Mouse (Mus musculus) heart, postnatal 4 days (tissue): ENCODE results near the gene Gm11099. TPM values are rescaled to one million over a fixed set of nuclear protein-coding genes. Genes with fewer than 3 reads are reported as not detected.

ENCODE experiments used
- DNase-seq: peaks from one replicate; pipeline ENCODE4 v3.0.0; 2021
- total RNA-seq, 2 experiments: library from RNA; stranded (reverse); gene quantifications; 2 replicates each; pipeline ENCODE4 v1.2.3; 2021

Gm11099 gene
- not detected for total RNA-seq

GRCm38 (mm10) chr2:58859134-58859533, at the start of gene Gm11099:
TSS of gene Gm11099 (plus strand) at chr2:58859434.
- DNase-seq = no peak

GRCm38 (mm10) chr2:58812941-58813340, 46.3 kb upstream of the Gm11099 start:
- DNase-seq = no peak

- no peak for DNase-seq
Measured at GRCm38 (mm10) chr2:58828910-58829600, 30.2 kb upstream of the Gm11099 start.

DNA sequence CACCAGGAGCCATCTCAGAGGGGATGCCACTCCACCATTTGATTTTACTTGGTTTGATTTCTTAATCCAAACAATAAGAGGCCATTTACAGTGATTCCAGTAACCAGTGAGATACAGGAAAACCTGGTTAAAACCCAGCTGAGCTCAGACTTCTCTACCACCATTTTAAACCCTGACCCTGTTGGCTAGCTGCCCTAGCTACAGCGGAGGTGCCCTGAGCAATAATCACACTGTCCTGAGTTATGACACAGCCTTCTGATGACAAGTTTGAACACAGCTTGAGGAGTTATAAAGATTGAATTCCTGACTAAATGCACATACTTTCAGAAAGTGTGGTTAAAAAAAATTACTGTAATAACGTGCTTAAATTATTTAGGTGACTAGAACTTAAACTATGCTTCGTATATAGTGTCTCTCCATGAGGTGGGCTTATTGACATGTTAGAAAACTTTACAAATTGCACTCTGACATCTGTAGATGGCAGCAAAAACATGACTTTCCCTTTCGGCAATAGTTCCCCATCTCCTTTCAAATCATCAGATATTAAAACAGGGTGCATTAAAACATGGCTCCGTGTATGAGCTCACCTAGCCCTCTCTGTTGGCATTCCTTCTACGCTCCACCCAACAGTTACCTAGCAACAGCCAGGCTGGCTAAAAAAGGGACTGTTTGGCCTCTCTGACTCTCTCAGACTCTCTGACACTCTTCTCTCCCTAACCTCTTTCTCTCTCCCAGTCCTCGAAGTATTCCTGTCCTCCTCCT, 29.1 kb upstream of the Gm11099 start:
- DNase-seq = peak; percentile 14

GRCm38 (mm10) chr2:58832253-58832980, 26.8 kb upstream of the Gm11099 start:
- DNase-seq = no peak

DNA sequence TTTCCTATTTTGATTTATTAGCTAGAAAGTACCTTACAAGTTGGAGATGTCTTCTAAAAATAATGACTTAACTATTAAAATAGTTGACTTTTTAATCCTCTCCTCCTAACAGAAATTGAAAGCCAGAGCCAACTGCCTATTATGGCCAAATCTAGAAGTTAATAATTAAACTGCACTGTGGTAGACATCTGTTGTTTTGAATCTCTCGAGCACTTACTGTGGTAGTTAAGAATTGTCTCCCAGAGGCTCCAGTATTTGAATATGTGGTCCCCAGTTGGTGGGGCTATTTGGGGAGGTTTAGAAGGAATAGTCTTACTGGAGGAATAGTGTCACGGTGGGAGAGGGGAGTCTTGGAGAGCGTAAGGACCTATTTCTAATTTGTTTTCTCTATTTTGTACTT, 18.2 kb upstream of the Gm11099 start:
- no peak for DNase-seq

DNA sequence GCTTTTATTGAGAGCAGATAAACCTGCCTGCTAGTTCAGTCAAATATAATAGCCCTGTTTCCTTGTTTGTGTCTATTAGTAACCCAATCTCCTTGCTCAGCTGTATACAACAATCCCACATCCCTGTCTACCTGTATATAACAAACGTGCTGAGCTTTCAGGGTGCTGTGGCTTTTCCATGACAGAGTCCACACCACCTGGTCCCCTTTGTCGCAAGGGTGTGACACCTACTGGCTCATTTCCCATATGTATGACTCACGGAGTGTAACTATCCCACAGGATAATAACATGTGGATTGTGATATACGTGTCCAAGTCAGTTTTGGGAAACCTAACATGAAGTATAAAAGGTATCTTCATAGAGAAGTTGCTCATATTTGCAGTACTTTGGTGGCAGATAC, 16.8 kb upstream of the Gm11099 start:
- no peak for DNase-seq

GRCm38 (mm10) chr2:58844499-58844898, 14.7 kb upstream of the Gm11099 start:
- DNase-seq = no peak

DNA sequence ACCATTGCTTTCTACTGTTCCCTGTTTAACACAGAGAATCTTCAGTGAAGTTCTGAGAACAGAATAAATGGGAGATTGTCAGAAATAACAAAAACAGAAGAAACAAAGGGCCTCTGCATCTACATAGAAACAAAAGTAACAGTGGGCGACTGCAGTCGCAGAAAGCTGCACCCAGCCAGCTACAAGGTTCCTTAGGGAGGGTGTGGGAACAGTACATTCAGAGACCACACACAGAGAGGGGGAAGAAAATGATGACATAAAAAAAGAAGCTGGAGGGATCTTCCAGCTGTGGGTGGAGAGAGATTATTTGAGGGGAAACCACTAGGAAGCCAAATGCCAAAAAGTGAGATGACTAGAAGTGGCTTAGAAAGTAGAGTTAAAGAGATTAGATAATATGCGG, 20.6 kb downstream of the Gm11099 start:
- no peak for DNase-seq

DNA sequence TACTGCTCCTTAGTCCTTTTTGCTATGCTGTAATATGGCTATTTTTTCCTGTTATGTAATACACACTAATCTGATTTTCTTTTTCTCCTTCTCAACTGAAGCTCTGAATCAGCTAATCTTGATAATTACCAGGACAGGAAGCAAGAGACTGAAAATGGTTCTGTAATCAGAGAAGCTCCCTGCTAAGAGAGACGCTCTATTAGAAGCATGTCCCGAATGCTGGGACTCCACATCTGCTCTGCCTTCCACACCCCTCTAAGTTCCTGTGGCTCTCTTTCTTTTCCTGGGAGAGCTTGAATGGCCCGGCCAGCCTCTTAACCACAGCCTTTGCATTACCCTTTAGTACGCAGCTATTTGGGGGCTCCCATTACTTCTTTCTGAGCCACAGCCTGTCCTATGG, 45.8 kb downstream of the Gm11099 start:
- no peak for DNase-seq

GRCm38 (mm10) chr2:58906814-58907516, 47.7 kb downstream of the Gm11099 start:
- peak; percentile 23 for DNase-seq

DNA sequence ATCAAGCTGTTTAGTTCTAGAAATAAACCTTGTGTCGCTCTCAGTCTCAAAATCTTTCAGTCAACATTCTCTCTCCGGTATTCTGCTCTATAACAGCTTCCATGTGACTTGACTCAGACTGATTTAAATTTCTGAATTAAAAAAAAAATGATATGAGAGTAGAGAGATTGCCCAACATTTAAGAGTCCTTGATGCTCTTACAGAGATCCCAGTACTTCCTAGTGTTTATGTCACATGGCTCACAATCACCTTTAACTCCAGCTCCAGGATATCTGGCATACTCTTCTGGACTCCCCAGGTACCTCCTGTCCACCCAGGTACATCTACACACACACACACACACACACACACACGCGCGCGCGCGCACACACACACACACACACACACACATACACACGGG, 53.1 kb downstream of the Gm11099 start:
- no peak for DNase-seq

DNA sequence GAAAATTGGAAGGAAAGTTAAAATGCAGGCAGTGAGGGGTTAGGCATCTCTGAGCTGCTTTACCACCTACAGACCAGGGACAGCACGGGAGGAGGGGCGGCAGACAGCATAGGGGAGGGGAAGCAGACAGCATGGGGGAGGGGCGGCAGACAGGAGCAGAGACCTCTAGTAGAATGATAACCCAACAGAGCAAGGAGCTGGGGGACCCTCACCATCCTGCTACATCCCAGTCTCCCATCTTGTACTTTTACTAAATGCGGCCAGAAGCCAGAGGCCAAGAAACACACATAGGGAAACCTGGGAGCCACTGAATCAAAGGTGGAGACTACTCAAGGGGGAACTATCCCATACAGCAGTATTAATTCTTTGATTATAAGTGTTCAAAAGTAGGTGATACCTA, 59.1 kb downstream of the Gm11099 start:
- no peak for DNase-seq

DNA sequence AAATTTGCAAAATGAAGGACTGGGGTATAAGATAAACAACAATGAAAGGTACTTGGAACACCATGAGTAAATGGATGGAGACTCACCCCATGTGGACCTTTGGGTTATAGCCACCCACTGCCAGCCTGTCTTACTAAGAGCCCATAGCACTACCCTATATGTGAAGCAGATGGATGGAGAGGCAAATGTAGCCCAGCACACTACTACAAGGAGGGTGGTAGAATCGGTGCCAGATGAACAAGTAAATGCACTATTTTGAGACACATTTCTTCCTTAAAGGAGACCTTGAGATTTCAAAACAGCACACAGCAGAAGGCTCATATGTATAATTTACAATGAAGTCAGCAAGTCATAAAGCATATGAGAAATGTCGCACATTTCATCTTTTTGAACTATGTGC, 66.3 kb downstream of the Gm11099 start:
- no peak for DNase-seq

DNA sequence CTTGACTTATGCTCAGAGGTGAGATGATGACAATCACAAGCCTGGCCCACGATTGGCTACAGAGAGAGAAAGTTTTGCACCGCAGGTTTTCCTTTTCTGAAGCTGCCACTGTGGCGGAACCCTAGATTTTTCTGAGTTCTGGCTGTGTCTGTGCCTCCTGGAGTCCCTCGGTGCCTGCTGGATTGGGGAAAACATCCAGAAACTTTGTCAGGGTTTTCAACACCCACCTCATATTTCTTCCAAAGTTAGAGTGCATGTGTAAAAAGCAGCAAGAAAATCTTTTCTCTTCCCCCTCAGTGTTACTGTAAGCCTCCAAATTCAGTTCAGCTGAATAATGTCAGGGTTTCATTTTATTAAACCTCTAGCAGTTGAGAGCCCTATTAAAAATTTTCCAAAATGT, 82.1 kb downstream of the Gm11099 start:
- DNase-seq = no peak

DNA sequence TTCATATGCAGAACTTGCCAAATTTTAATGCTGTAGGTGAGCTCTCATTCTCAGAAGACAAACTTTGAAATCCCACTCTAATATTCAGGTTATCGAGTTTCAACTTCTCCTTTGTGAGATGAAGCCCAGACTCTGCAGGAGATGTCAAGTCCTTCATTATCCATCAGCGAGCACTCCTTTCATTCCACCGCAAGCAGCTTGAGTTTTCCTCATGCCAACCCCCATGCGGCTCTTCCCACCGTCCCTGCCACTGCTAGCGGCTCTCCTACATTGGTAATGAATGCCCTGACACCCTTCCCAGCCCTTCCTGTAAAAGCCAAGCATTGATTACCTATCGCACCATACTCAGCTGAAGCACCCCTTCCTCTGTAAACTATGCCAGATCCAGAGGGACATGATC, 89.6 kb downstream of the Gm11099 start:
- DNase-seq = no peak

DNA sequence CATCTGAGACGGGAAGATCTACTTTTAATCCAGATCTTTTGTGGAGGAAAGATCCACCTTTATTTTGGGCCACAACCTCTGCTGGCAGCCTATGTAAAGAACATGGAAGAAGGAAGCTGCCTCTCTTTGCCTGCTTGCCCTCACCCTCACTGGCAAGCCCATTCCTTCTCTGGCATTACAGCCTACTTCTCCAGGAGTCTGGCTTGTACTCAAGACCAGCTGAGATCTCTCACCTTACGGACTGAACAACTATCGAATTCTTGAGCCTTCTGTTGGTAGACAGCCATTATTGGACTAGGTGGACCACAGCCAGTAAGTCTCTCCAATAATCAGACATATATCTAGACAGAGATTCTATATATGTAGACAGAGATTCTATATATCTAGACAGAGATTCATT, 92.9 kb downstream of the Gm11099 start:
- no peak for DNase-seq

DNA sequence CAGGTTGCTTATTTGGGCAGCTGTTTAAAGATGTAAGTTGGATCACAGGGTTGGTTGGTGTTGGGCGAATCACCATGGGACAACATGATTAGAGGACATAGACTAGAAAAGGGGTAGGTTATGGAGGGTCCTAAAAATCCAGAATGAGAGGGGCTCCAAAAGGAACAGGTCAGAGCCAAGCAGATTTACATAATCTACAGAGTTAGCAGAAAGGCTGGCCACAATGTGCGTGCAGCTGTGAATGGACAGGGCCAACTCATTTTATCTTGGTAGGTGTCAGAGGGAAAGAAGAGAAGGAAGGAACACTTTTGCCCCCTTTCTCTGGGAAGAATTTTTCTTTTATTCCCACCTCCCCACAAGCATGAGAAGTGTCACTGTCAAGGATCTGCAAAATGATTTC, 97.1 kb downstream of the Gm11099 start:
- no peak for DNase-seq

- DNase-seq = no peak
Measured at GRCm38 (mm10) chr2:58956770-58957300, 97.6 kb downstream of the Gm11099 start.
